Mouse (Mus musculus): ENCODE data around the gene Dennd4a. TPM values are rescaled to one million over a fixed set of nuclear protein-coding genes. Genes with fewer than 3 reads are reported as not detected.

The Dennd4a gene
- 1.2 and 2.2 TPM in 2 replicates for polyA plus RNA-seq (2012; rRNA removed)

GRCm38 (mm10) chr9:64810822-64811537 is at the start of gene Dennd4a:
Gene Dennd4a, plus strand, starts transcription at chr9:64811340.
- Histone ChIP-seq H3K4me1 (ENCODE audit: control insufficient read depth, insufficient read depth, insufficient read length, low read length) (no peaks in the 10 kb centered on the region), H3K4me3 (ENCODE audit: low read depth, low read length) (peak within 1 kb of the TSS; percentile 79), H3K36me3 (ENCODE audit: control insufficient read depth, insufficient read depth, low read length) (no peaks in the 10 kb centered on the region), H3K27me3 (ENCODE audit: control insufficient read depth, insufficient read depth, low read length) (no peaks in the 10 kb centered on the region), H3K27ac (ENCODE audit: insufficient read depth, low read depth, low read length) (peak within 1 kb of the TSS; percentile 53; the same call in 1 of the 2 replicates)
- WGBS, result under 1% methylated on average over 50 of the region's 51 CpGs
- TF ChIP-seq POLR2A (IDR thresholded peaks at IDR 0.05; ENCODE audit: low read depth, low read length) (peak; percentile 42; the same call in 1 of the 2 replicates), CTCF (IDR thresholded peaks at IDR 0.05; ENCODE audit: extremely low read depth, insufficient read length, insufficient replicate concordance, low read depth, low read length) (no peak)

- H3K4me1 ChIP-seq (ENCODE audit: control insufficient read depth, insufficient read depth, insufficient read length, low read length), result no peaks in the 10 kb centered on the region
- H3K4me3 ChIP-seq (ENCODE audit: low read depth, low read length), result no peak overlapping the region
- H3K27ac ChIP-seq (ENCODE audit: insufficient read depth, low read depth, low read length), result no peak overlapping the region
- no peak for TF ChIP-seq POLR2A (IDR thresholded peaks at IDR 0.05; ENCODE audit: low read depth, low read length)
- 69% methylated on average over 2 of the region's 2 CpGs for WGBS
- H3K27me3 ChIP-seq (ENCODE audit: control insufficient read depth, insufficient read depth, low read length), result no peaks in the 10 kb centered on the region
- no peaks in the 10 kb centered on the region for H3K36me3 ChIP-seq (ENCODE audit: control insufficient read depth, insufficient read depth, low read length)
Observed at GRCm38 (mm10) chr9:64764824-64765223, 46.3 kb upstream of the Dennd4a start.

GRCm38 (mm10) chr9:64766136-64766535 is 45.0 kb upstream of the Dennd4a start:
- H3K4me3 ChIP-seq (ENCODE audit: low read depth, low read length), result no peak overlapping the region
- no peaks in the 10 kb centered on the region for H3K4me1 ChIP-seq (ENCODE audit: control insufficient read depth, insufficient read depth, insufficient read length, low read length)
- no peak for TF ChIP-seq CTCF (IDR thresholded peaks at IDR 0.05; ENCODE audit: extremely low read depth, insufficient read length, insufficient replicate concordance, low read depth, low read length)
- no peak for TF ChIP-seq POLR2A (IDR thresholded peaks at IDR 0.05; ENCODE audit: low read depth, low read length)
- H3K27me3 ChIP-seq (ENCODE audit: control insufficient read depth, insufficient read depth, low read length), result no peaks in the 10 kb centered on the region
- 96% methylated on average over 3 of the region's 3 CpGs for WGBS
- no peaks in the 10 kb centered on the region for H3K36me3 ChIP-seq (ENCODE audit: control insufficient read depth, insufficient read depth, low read length)
- no peak overlapping the region for H3K27ac ChIP-seq (ENCODE audit: insufficient read depth, low read depth, low read length)

- no peak overlapping the region for H3K4me3 ChIP-seq (ENCODE audit: low read depth, low read length)
Observed at GRCm38 (mm10) chr9:64767796-64768195, 43.3 kb upstream of the Dennd4a start.

GRCm38 (mm10) chr9:64769066-64769695 is 42.0 kb upstream of the Dennd4a start:
- WGBS, result 53% methylated on average over 9 of the region's 9 CpGs
- TF ChIP-seq POLR2A (IDR thresholded peaks at IDR 0.05; ENCODE audit: low read depth, low read length) (no peak), CTCF (IDR thresholded peaks at IDR 0.05; ENCODE audit: extremely low read depth, insufficient read length, insufficient replicate concordance, low read depth, low read length) (no peak)
- Histone ChIP-seq H3K27ac (ENCODE audit: insufficient read depth, low read depth, low read length) (no peak overlapping the region), H3K4me3 (ENCODE audit: low read depth, low read length) (no peak overlapping the region), H3K36me3 (ENCODE audit: control insufficient read depth, insufficient read depth, low read length) (no peaks in the 10 kb centered on the region), H3K27me3 (ENCODE audit: control insufficient read depth, insufficient read depth, low read length) (no peaks in the 10 kb centered on the region), H3K4me1 (ENCODE audit: control insufficient read depth, insufficient read depth, insufficient read length, low read length) (no peaks in the 10 kb centered on the region)

More at GRCm38 (mm10) chr9:64767796-64768195, 43.3 kb upstream of the Dennd4a start:
- Histone ChIP-seq H3K36me3 (ENCODE audit: control insufficient read depth, insufficient read depth, low read length) (no peaks in the 10 kb centered on the region), H3K27me3 (ENCODE audit: control insufficient read depth, insufficient read depth, low read length) (no peaks in the 10 kb centered on the region), H3K27ac (ENCODE audit: insufficient read depth, low read depth, low read length) (no peak overlapping the region), H3K4me1 (ENCODE audit: control insufficient read depth, insufficient read depth, insufficient read length, low read length) (no peaks in the 10 kb centered on the region)
- WGBS, result 7% methylated on average over 1 of the region's 1 CpGs
- no peak for TF ChIP-seq POLR2A (IDR thresholded peaks at IDR 0.05; ENCODE audit: low read depth, low read length)
- TF ChIP-seq CTCF (IDR thresholded peaks at IDR 0.05; ENCODE audit: extremely low read depth, insufficient read length, insufficient replicate concordance, low read depth, low read length), result no peak

- Histone ChIP-seq H3K27ac (ENCODE audit: insufficient read depth, low read depth, low read length) (no peak overlapping the region), H3K36me3 (ENCODE audit: control insufficient read depth, insufficient read depth, low read length) (no peaks in the 10 kb centered on the region), H3K4me3 (ENCODE audit: low read depth, low read length) (no peak overlapping the region), H3K27me3 (ENCODE audit: control insufficient read depth, insufficient read depth, low read length) (no peaks in the 10 kb centered on the region), H3K4me1 (ENCODE audit: control insufficient read depth, insufficient read depth, insufficient read length, low read length) (no peaks in the 10 kb centered on the region)
- TF ChIP-seq POLR2A (IDR thresholded peaks at IDR 0.05; ENCODE audit: low read depth, low read length), result no peak
- TF ChIP-seq CTCF (IDR thresholded peaks at IDR 0.05; ENCODE audit: extremely low read depth, insufficient read length, insufficient replicate concordance, low read depth, low read length), result no peak
- WGBS, result 93% methylated on average over 6 of the region's 6 CpGs
Observed at GRCm38 (mm10) chr9:64769911-64770310, 41.2 kb upstream of the Dennd4a start.

- H3K4me3 ChIP-seq (ENCODE audit: low read depth, low read length), result no peak overlapping the region
- no peak overlapping the region for H3K27ac ChIP-seq (ENCODE audit: insufficient read depth, low read depth, low read length)
- TF ChIP-seq CTCF (IDR thresholded peaks at IDR 0.05; ENCODE audit: extremely low read depth, insufficient read length, insufficient replicate concordance, low read depth, low read length) (no peak), POLR2A (IDR thresholded peaks at IDR 0.05; ENCODE audit: low read depth, low read length) (no peak)
- H3K4me1 ChIP-seq (ENCODE audit: control insufficient read depth, insufficient read depth, insufficient read length, low read length), result no peaks in the 10 kb centered on the region
- 55% methylated on average over 5 of the region's 5 CpGs for WGBS
- H3K27me3 ChIP-seq (ENCODE audit: control insufficient read depth, insufficient read depth, low read length), result no peaks in the 10 kb centered on the region
- H3K36me3 ChIP-seq (ENCODE audit: control insufficient read depth, insufficient read depth, low read length), result no peaks in the 10 kb centered on the region
Observed at GRCm38 (mm10) chr9:64770411-64770849, 40.7 kb upstream of the Dennd4a start.
